Mouse (Mus musculus): ENCODE data around the gene Nr1i3. TPM values are rescaled to one million over a fixed set of nuclear protein-coding genes. Genes with fewer than 3 reads are reported as not detected.

The Nr1i3 gene
- polyA plus RNA-seq, 1 experiment: not detected

- Histone ChIP-seq H3K4me1 (ENCODE audit: control insufficient read depth, insufficient read depth, low read length) (peaks cover 63% of the 10 kb centered on the region), H3K4me3 (ENCODE audit: insufficient read depth, low read length) (peak overlapping the region; percentile 46; the same call in 1 of the 2 replicates), H3K27ac (ENCODE audit: insufficient read depth, low read depth, low read length) (peak overlapping the region; percentile 100)
- TF ChIP-seq POLR2A (IDR thresholded peaks at IDR 0.05; ENCODE audit: borderline replicate concordance, low read depth, low read length) (no peak), CTCF (IDR thresholded peaks at IDR 0.05; ENCODE audit: low read depth, low read length) (no peak)
Observed at GRCm38 (mm10) chr1:171183620-171184019, 30.1 kb upstream of the Nr1i3 start.

- Histone ChIP-seq H3K4me3 (ENCODE audit: insufficient read depth, low read length) (peak overlapping the region; percentile 46), H3K4me1 (ENCODE audit: control insufficient read depth, insufficient read depth, low read length) (peaks cover 68% of the 10 kb centered on the region), H3K27ac (ENCODE audit: insufficient read depth, low read depth, low read length) (peak overlapping the region; percentile 100)
- TF ChIP-seq POLR2A (IDR thresholded peaks at IDR 0.05; ENCODE audit: borderline replicate concordance, low read depth, low read length) (no peak), CTCF (IDR thresholded peaks at IDR 0.05; ENCODE audit: low read depth, low read length) (no peak)
Observed at GRCm38 (mm10) chr1:171184314-171184713, 29.5 kb upstream of the Nr1i3 start.

- H3K27ac ChIP-seq (ENCODE audit: insufficient read depth, low read depth, low read length): peak overlapping the region; percentile 100
- peaks cover 57% of the 10 kb centered on the region for H3K4me1 ChIP-seq (ENCODE audit: control insufficient read depth, insufficient read depth, low read length)
- TF ChIP-seq POLR2A (IDR thresholded peaks at IDR 0.05; ENCODE audit: borderline replicate concordance, low read depth, low read length): no peak
- no peak for TF ChIP-seq CTCF (IDR thresholded peaks at IDR 0.05; ENCODE audit: low read depth, low read length)
- no peak overlapping the region for H3K4me3 ChIP-seq (ENCODE audit: insufficient read depth, low read length)
Observed at GRCm38 (mm10) chr1:171185655-171186054, 28.1 kb upstream of the Nr1i3 start.

DNA sequence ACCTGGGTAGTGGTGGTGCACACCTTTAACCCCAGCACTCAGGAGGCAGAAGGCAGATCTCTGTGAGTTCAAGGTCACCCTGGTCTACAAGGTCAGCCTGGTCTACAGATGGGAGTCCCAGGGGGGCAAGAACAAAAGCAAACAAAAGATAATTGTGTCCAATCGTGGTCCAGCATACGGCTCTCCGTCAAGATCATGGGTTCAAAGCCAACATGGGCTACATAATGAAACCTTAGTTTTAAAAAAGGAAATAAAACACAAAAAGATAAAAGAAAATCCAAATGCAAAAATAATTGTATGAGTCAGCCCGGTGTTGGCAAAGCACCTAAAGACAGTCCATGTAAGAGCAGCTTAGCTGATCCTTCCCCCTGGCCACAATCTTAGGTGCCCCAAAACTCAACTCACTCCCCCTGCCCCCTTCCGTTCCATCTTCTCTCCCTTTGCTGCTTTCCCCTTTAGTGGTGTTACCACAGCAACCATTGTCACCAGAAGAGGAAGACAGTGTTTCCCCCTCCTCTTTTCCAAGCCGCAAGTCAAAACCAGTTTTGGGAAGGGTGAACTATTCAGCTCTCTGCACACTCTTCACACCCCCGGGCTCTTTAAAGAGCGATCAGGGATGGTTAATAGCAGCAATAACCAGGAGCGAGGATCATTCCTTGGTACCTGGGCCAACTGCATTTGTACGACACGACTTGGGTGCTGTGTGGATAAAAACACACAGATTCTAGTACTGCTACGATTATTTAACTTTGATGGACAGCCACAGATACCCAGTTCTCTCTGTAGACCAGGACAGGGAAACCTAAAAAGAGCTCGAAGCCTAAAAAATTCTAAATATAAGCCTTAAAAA, 25.7 kb upstream of the Nr1i3 start:
- peaks cover 47% of the 10 kb centered on the region for H3K4me1 ChIP-seq (ENCODE audit: control insufficient read depth, insufficient read depth, low read length)
- H3K27ac ChIP-seq (ENCODE audit: insufficient read depth, low read depth, low read length): no peak overlapping the region; the same call in 1 of the 2 replicates
- H3K4me3 ChIP-seq (ENCODE audit: insufficient read depth, low read length): no peak overlapping the region
- TF ChIP-seq CTCF (IDR thresholded peaks at IDR 0.05; ENCODE audit: low read depth, low read length) (no peak), POLR2A (IDR thresholded peaks at IDR 0.05; ENCODE audit: borderline replicate concordance, low read depth, low read length) (no peak)

DNA sequence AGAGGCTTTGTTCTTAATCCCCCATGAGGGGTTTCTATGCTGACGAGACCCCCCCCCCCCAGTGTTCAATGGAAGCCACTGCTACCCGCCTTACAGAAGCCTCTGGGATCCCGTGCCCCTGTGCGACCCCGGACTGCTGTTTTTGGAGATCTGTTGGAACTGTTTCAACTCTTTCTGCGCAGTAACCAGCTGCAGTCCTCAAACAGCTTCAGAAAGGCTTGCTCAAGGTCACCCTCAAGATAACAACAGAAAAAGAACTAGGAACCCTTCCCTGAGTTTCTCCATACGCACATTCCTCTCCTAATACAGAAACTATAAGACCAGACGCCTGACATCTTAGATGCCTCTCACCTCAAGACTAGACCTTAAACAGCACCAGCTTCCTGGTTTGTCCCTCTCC, 24.7 kb upstream of the Nr1i3 start:
- no peak overlapping the region for H3K4me3 ChIP-seq (ENCODE audit: insufficient read depth, low read length)
- H3K27ac ChIP-seq (ENCODE audit: insufficient read depth, low read depth, low read length): no peak overlapping the region
- peaks cover 52% of the 10 kb centered on the region for H3K4me1 ChIP-seq (ENCODE audit: control insufficient read depth, insufficient read depth, low read length)
- TF ChIP-seq POLR2A (IDR thresholded peaks at IDR 0.05; ENCODE audit: borderline replicate concordance, low read depth, low read length) (no peak), CTCF (IDR thresholded peaks at IDR 0.05; ENCODE audit: low read depth, low read length) (no peak)

DNA sequence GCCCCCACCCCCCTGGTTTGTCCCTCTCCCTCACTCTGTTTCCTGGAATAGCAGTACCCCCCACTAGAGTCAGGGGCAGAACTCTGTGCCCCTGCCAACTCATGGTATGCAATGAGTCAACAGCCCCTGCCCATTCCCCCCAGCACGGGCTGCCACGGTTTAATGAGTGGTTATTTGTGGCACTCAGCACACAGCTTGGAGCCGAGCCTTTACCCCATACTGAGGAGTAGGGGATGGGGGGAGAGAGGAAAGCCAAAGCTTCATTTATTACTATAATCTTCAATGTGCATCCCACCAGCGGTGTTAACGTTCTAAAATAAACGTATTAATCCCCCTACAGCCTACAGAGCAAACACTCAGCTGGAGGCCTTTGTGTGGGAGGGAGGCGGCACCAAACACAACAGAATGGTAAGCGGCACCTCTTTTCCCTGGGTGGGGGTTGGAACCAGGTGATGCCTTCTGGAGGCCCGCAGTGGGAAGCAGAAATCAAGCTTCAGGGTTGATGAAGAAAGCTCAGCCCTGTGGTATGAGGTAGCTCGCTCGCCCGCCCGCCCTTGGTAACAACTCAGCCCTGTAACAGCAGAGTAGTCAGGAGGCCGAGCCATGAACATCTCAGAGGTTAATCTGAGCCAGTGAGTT, 24.2 kb upstream of the Nr1i3 start:
- TF ChIP-seq POLR2A (IDR thresholded peaks at IDR 0.05; ENCODE audit: borderline replicate concordance, low read depth, low read length): no peak
- Histone ChIP-seq H3K4me3 (ENCODE audit: insufficient read depth, low read length) (no peak overlapping the region), H3K27ac (ENCODE audit: insufficient read depth, low read depth, low read length) (no peak overlapping the region), H3K4me1 (ENCODE audit: control insufficient read depth, insufficient read depth, low read length) (peaks cover 54% of the 10 kb centered on the region)

DNA sequence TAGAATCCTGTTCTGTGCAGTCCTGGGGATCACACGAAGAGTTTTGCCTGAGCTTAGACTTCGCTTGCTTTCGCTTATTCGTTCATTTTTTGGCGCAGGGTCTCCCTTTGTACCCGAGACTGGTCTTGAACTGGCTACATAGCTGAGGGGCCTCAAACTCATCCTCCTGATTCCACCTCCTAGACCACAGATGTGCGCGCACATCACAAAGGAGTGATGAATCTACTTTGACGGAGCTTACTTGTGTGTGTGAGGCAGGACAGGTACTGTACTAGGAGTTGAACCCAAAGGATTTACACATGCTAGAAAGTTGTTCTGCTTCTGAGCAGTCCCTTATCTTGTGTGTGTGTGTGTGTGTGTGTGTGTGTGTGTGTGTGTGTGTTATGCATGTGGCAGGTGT, 22.9 kb upstream of the Nr1i3 start:
- H3K27ac ChIP-seq (ENCODE audit: insufficient read depth, low read depth, low read length): no peak overlapping the region

DNA sequence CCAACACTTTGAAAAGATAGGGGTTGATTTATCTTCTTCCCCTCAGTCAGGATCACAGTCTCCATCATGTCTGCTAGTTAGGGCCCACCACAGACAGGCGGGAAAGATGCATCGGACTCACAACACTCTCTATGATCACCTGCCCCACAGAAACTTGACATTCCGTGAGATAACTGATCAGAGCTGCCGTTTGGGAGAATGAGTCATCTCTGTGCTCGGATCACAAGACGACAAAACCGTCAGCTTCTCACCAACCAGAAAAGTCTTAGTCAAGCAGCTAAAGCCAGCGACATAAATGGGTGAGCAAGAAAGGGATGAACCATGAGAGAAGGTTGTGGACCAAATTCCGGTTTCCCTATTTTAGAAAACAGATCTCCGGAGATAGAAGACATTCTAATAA, 21.5 kb upstream of the Nr1i3 start:
- H3K27ac ChIP-seq (ENCODE audit: insufficient read depth, low read depth, low read length): no peak overlapping the region
- peaks cover 33% of the 10 kb centered on the region for H3K4me1 ChIP-seq (ENCODE audit: control insufficient read depth, insufficient read depth, low read length)
- H3K4me3 ChIP-seq (ENCODE audit: insufficient read depth, low read length): no peak overlapping the region
- no peak for TF ChIP-seq POLR2A (IDR thresholded peaks at IDR 0.05; ENCODE audit: borderline replicate concordance, low read depth, low read length)
- TF ChIP-seq CTCF (IDR thresholded peaks at IDR 0.05; ENCODE audit: low read depth, low read length): no peak

More for the DNA sequence above, 22.9 kb upstream of the Nr1i3 start:
- Histone ChIP-seq H3K4me1 (ENCODE audit: control insufficient read depth, insufficient read depth, low read length) (peaks cover 44% of the 10 kb centered on the region), H3K4me3 (ENCODE audit: insufficient read depth, low read length) (no peak overlapping the region)
- no peak for TF ChIP-seq CTCF (IDR thresholded peaks at IDR 0.05; ENCODE audit: low read depth, low read length)
- no peak for TF ChIP-seq POLR2A (IDR thresholded peaks at IDR 0.05; ENCODE audit: borderline replicate concordance, low read depth, low read length)

- no peak overlapping the region for H3K4me3 ChIP-seq (ENCODE audit: insufficient read depth, low read length)
- no peak for TF ChIP-seq POLR2A (IDR thresholded peaks at IDR 0.05; ENCODE audit: borderline replicate concordance, low read depth, low read length)
- TF ChIP-seq CTCF (IDR thresholded peaks at IDR 0.05; ENCODE audit: low read depth, low read length): no peak
- peaks cover 23% of the 10 kb centered on the region for H3K4me1 ChIP-seq (ENCODE audit: control insufficient read depth, insufficient read depth, low read length)
- H3K27ac ChIP-seq (ENCODE audit: insufficient read depth, low read depth, low read length): no peak overlapping the region
Observed at GRCm38 (mm10) chr1:171193093-171193840, 20.5 kb upstream of the Nr1i3 start.
